Mouse (Mus musculus) heart, adult 9 months (tissue): Measurements from ENCODE around the gene Tuba3a.

Experiments
- DNase-seq, 2 experiments: peaks; one replicate each; pipeline ENCODE4 v3.0.0; 2022; ENCODE audit warnings: low spot score in 2 of 2

Gene Tuba3a

DNA sequence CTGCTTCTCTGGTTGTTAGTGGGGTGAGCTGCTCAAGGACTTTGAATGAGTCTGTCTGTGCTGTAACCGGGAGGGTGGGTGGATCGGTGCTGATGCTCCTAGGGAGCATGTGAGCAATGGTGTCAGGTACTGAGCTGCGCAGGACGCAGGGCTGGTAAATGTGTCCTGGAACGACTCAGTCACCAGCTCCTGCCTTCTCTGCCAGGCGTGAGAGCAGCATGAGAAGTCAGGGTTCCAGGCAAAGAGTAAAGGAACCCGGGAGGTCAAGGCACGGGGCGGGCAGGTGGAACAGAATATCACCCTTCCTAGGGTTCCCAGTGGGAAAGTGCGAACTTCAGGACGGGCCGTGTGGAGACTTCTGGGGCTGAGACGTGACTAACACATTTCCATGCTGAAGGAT, 19.8 kb downstream of the Tuba3a start:
- no peak for DNase-seq

DNA sequence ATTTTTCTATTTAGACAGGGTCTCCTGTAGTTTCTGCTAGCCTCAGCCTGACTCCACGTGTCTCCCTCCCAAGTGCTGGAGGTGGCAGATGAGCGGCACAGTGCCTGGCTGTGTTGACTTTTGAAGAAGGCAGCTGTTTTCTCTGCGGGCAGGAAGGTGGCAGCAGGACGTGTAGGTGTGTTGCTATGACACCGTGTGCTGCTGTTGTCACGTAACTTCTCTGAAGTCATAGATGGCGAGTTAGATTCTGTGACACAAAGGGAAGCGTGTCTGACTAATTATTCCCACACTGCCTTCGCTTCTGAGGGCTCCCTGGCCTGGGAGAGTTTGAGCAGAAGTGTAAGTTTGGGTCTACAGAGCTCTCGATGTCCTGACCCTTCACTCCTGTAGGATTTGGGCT, 20.6 kb downstream of the Tuba3a start:
- no peak for DNase-seq

DNA sequence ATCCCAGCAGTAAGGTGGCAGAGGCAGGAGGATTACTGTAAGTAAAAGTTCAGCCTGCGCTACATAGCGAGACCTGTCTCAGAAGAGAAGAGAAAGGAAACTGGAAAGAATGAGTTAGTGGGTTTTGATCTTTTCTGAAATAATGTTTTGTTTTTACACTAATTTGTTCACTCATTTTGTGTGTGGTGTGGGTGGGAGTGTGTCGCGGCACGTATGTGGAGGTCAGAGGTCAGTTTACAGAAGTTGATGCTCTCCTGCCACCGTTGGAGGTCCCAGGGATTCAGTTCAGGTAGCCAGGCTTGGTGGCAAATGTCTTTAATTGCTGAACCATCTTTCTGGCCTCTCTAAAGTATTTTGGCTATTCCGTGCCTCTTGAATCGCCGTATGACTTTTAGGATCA, 21.6 kb downstream of the Tuba3a start:
- DNase-seq: no peak

DNA sequence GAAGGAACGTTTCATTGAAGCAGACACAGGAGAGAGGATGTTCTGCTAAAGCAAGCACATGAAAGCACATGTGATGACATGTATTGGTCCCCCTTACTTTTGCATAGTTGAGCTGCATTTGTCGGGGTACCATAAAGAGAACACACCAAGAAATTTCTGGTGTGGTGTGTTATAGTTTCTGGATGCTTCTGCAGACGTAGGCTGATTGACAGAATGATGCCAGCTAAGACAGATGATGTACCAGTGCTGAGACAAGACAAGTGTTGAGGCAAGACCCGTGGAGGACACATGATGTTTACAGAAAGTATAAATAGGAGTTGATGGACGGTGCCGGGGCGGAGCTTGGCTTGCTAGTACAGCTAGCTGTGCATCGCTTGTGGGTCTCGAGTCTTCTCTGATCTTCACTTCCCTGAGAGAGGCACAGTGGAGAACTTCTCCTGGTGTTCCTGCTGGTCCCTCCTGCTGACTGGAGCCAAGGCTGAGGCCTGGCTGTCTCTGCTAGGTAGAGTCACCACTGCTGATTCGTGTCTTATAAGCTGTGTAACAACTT, 25.8 kb downstream of the Tuba3a start:
- DNase-seq: no peak

DNA sequence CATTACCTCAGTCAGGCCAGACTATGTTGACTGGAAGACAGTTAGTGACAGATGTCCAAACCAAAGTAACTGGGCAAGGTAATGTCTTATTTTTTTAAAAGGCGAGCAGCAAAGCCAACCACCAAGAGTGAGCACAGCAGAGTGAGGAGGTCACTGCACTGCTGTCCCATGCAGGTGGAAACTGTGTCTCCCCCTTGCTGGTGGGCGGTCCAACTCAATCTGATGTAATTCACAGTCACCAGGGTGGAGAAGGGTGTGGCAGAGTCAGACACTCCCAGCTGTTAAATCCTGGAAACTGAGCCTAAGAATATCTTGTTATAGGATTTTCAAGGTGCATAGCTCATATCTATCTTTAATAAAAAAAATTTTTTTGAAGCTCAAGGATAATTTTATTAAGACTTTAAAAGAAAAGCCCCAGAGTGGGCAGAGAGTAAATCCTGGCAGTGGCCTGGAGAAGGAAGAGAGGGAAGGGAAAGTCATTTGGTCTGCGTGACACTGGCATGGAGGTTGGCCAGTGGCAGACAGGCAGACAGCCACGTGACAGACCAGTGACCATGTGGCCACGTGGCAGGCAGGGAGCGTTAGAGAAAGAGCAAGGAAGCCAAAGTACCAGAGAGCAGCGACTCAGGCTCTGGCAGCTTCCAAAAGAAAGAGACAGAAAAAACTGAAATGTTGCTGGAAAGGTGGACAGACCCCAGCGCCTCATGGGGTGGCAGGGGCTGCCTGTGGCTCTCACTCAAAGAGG, 29.4 kb downstream of the Tuba3a start:
- DNase-seq: peak; percentile 26 to 46

DNA sequence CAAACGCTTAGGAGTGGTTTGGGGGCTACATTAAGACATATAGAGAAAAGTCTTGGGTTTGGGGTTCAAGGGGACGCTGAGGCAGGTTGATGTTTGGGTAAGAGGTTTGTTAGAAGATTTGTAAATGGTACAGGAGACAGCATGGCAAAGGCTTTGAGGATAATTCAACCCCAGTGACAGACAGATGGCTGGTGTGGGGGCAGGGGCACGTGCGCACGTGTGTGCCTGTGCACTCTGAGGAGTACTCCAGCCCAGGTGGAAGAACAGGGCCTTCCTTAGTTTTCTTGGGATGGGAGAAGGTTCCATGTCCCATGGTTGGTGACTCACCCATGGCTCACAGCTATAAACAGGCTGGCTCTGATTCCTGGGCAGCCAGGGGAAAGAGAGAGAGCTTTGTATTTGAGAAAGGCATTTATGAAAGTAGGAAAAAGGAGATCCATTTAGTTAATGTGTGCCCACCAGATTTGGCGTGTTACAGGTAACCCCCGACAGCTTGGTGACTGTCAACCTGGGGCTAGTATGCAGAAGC, 30.3 kb downstream of the Tuba3a start:
- no peak for DNase-seq

DNA sequence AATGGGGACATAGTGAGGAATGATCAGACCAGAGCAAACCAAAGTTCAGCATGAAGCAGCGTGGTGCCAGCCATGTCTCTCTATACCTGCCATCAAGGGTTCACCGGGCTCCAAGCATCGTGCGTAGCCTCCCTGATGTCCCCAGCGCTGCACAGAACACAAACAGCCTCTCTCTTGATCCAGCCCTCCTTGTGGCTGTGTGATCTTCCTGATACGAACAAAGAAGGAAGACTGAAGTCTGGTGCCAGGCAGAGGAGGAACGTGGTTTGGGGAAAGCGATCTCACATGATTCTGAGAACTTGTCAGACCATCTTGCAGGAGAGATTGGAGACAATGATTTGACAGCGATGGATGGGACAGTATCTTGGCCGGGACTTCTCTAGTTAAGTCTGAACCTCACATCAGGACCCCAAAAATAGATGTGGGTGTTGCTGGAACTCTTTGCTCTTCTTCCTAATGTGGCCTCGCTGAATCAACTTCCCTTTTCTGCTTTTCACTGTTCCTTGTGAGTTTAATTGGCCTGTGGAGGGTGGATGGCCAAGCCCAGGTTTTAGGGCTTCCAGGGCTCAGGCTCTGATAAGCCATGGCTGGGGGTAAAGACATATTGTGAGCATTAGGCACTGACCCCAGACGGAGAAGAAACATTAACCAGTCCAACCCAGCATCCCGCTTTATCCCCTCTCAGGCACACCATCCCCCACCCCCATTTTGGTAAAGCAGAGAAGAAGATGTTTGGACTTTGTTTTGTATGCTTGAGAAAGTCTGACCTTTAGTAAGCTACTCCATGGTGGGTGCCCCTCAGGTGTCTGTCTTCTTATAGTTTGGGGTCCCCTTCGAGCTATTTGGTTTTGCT, 31.8 kb downstream of the Tuba3a start:
- peak in 1 of 2 experiments; percentile 25 for DNase-seq

DNA sequence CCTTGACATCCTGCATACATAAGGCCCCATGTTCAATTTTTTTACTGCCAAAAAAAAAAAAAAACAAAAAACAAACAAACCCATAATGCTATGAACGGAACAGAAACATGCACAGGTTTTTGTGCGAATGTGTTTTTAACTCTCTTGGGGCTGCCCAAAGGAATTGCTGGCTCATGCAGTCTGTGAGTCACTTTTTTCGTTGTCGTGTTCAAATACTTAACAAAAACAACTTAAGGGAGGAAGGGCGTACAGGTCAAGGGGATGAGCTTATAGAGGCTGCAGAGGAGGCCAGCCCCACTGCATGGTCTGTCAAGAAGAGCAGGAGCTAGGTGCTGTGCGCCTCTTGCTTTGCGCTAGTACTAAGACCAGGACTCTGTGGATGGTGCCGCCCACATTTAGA, 33.1 kb downstream of the Tuba3a start:
- no peak for DNase-seq

DNA sequence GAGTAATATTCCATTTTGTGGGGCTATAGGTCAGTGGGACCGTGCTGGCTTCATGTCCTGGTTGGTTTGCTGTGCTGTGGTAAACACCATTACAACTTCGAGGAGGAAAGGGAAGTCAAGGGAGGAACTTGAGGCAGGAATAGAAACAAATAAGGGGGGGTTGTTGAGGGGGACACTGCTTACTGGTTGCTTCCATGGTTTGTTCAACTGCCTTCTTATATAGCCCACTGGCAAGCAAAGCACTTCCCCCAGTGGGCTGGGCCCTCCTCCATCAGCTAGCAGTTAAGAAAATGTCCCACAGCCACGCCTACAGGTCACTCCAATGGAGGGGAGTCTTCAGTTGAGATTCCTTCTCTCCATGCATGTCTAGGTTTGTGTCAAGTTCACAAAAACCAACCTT, 33.6 kb downstream of the Tuba3a start:
- DNase-seq: no peak

DNA sequence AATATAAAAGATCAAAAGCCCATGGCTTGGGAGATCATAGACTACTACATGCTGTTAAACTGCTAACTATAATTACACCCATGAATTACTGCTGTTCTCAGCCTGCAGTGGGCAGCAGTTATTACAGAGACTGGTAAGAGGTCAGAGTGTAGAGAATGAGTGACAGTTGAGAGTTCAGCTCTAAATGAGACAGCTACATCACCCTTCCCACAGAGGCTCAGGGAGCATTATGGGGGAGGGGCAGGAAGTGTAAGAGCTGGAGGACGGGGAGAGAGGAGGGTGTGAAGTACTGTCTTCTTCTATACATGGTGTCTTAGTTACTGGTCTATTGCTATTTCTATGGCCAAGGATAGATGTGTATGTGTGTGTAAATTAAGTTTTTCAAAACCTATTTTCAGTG, 41.3 kb downstream of the Tuba3a start:
- no peak for DNase-seq

DNA sequence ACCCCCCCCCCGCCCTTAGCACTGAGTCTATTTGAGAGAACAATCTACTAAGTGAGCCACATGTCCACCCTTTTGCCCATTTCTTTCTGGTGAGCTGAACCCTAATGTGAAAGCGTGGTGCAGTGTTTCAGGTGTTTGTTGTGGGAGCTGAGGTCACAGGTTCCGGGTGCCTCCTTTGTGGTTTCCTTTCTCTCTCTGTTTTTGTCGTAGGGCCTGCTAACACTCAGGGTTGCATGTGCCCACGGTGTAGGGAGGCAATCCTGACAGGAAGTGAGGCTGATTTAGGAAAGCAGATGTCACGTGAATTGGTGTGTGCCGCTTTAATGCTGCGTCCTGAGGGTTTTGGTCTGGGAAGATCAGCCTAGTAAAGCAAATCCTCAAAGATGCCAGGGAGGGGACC, 44.3 kb downstream of the Tuba3a start:
- no peak for DNase-seq

DNA sequence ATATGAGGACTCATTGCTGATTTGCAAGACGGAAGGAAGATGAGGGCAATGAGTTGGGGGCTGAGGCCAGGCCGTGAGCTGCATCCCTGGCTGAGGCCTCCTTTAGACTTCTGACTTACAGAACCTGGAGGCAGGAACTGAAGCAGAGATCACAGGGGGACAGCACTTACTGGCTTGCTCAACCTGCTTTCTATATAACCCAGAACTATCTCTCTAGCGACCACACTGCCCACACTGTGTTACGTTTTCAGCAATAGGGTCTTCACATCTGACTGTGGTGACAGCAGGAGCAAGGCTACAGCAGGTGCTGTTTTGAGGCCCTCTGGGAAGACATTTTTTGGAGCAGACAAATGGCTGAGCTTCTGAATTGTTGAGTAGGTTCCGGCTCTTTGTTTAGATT, 45.2 kb downstream of the Tuba3a start:
- no peak for DNase-seq

DNA sequence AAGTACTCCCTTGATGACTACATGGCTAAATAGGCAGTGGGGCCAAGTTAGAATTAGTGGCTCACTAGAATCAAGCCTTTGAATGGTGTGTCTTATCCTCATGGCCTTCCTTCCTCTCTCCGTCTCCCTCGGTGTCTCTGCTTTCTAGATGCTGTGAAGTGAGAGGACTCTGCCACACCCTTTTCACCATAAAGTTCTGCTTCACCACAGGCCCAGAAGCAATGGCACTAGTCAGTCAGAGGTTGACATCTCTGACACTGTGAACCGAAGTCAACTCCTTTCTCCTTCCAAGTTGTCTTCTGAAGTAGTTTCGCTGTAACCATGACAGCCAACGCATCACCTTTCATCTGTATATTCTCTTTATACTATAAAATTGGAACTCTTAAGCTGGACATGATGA, 46.3 kb downstream of the Tuba3a start:
- DNase-seq: no peak

DNA sequence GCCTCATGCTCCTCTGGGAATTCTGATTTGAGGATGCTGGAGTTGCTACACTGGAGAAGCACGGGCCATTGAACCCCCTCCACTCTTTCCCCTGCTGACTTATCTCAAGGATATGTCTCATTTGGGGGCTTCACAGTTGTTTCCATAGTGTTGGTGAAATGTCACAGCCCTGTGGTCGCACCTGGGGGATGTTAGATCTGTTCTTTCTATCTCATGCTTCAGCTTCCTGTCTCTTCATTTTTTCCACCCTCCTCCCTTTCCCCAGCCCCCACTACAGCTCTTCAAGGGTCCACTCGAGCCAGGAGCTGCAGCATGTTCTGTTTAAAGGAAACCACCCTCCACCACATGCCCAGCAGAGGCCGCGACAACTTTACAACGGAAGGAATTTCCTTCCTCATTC, 47.4 kb downstream of the Tuba3a start:
- no peak for DNase-seq

DNA sequence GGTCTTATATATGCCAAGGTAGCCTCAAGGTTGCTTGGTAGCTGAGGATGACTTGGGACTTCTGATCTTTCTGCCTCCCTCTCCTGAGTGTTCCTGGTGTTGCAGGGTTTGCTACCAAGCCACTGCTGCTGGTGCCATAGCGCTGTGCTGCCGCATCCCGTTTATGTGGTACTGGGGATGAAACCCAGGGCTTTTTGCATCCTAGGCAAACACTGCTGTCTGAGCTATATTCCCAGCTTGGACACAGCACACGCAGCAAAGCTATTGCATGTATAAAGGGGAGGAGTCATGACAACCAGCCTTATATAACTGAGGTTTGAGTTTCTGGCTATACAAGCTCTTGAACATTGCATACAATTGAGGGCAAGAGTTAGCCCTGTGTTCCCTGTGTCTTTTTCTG, 48.4 kb downstream of the Tuba3a start:
- no peak for DNase-seq

DNA sequence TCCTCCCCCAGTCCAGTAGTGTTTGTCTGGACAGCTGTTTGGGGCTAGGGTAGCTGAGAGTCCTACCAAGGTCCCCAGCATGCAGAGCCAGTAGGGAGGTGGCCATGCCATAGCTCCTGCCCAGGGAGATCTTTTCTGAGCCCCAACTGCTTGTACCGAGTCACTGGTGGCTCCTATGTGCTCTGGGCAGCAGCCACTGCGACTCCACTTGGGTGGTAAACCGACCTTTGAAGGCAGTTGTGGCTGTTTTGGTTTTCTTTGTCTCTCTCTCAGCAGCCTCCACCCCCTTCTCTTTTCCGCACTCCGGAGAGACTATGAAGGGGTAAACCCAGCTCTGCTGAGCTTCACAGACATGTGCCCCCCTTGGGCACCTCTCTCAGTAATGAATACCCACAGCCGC, 49.1 kb downstream of the Tuba3a start, which contains the start of gene Cd27:
TSS of gene Cd27 (minus strand) at position 229 of the 400 bp plus-strand sequence.
- no peak for DNase-seq

DNA sequence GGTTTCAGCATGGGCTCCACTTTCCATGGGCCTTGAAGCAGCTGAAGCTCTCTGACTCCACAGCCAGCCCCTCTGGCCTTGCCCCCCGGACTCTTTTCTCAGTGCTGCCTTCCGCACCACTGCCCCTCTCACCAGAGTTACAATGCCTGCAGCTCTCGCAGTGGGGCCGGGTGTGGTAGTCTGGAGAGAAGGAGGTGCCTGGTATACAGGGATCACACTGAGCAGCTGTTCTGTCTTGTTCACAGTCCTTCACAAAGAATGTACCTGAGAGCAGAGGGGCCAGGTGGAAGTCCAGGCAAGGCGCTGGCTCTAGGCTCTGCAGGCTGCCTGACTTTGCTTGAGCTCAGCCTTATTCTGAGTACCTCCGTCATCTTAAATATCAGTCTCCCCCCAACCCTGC, 49.5 kb downstream of the Tuba3a start:
- no peak for DNase-seq

DNA sequence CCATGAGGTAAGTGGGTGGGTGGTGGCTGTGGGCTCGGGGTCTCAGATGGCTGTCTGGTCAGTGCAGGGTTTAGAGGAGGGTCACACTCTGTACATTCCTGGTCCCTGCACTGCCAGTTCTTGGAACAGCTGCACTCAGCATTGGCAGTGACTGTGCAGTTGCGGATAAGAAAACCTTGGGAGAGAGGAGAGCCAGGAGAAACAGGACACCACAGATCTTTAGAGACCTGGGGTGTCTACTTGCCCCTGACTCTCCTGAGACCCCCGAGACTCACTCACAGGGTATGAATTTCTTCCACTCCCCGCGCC, 51.4 kb downstream of the Tuba3a start:
- no peak for DNase-seq

DNA sequence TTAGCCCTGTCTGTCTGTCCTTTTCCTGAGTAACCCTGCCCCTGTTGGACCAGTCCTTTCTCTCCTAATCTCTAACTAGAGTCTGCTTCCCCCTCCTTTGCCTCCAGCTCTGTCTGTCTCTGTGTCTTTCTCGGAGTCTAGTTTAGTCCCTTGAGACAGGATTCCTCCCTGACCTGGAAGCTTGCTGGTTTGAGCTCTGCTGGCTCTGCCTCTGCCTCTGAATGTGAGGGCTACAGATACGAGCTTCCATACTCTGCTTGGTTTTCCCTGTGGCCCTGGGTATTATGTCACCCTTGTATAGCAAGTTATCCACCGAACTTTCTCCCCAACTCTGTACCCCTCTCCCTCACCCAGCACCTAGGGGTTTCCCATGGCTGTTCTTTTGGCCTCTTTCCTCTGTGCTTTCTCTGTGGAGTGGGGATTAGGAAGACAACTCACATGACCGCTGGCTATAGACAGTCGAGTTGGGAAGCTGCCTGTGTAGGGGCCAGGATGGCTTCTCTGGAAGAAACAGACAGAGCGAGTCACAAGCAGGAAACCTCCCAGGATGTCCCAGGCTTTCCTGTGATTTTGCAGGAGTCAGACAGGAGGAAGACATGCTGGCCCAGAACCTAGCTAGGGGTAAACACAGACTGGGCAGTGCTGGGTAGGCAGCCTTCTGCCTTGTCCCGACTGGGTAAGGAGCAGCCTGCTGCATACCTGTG, 51.9 kb downstream of the Tuba3a start:
- peak in 1 of 2 experiments; percentile 19 for DNase-seq

DNA sequence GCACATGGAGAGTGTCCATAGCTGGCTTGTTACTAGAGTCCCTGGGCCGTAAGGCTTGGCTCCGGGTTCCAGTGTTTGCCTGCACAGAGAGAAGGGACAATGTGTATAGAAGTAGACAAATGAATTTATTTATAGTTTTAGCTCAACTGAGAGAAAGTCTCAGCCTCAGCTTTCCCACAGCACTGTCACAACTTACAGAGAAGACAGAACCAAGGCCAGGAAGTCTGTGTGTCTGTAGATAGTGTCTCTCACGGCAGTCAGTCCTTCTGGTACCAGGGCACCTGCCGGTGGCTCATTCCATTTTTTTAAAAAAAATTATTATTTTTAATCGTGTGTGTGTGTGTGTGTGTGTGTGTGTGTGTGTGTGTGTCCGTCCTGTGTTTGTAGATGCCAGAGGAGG, 53.3 kb downstream of the Tuba3a start:
- no peak for DNase-seq

DNA sequence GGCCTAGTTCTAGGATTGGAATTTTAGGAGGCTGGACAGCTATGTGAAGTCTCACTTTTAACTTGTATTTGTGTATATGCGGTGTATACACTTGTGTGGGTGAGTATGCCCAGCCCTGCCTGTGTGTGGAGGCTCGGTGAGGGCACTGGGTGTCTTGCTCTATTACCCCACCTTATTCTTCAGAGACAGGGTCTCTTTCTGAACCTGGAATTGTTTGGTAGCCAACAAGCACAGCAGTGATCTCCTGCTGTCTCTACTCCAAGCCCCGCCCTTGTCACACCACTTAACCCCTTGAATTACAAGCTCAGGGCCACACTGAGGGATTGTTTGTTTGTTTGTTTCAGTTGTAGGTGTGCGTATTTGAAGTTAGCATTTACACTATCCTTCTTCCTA, 53.8 kb downstream of the Tuba3a start:
- no peak for DNase-seq
